Mouse (Mus musculus) left cerebral cortex, postnatal 14 days (tissue): ENCODE results near the gene Acap3. TPM values are rescaled to one million over a fixed set of nuclear protein-coding genes. Genes with fewer than 3 reads are reported as not detected.

Experiments
- DNase-seq, 2 experiments: peaks; one replicate each; pipeline ENCODE4 v3.0.0; 2021 to 2022; ENCODE audit warnings: low spot score in 2 of 2, mixed read lengths in 1 of 2
- intact Hi-C: fragments of 180-260 bp; cut with DNase I; formaldehyde crosslinking; loops from one replicate; pipeline ENCODE4 v1.15.1; 2025
- total RNA-seq, 2 experiments: library from RNA; stranded (reverse); gene quantifications; 2 replicates each; pipeline ENCODE4 v1.2.3; 2021

The Acap3 gene
- total RNA-seq, 2 experiments from 2014 or later: 139 TPM

DNA sequence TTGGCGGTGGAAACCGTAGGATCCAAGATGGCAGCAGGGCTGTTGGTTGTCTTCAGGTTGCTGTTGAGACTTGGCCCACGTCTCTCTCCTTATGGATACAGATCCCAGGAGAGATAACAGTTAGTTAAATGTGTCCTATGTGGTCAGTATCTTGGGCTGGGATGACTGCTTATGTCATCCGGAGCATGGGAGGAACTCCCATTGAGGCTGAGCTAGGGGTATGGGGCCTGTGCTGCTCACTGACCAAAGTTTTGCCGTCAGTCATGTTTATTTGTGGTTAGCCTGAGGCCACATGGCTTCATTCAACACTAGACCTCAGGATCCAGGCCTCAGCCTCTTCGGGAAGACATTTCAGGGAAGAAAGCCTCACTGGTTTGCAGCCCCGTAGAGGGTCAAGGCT is 20.2 kb upstream of the Acap3 start:
- DNase-seq: no peak
- intact Hi-C loops: no loop called here

GRCm38 (mm10) chr4:155883587-155883986 is 8.0 kb upstream of the Acap3 start:
- intact Hi-C loops: no loop called here
- no peak for DNase-seq

DNA sequence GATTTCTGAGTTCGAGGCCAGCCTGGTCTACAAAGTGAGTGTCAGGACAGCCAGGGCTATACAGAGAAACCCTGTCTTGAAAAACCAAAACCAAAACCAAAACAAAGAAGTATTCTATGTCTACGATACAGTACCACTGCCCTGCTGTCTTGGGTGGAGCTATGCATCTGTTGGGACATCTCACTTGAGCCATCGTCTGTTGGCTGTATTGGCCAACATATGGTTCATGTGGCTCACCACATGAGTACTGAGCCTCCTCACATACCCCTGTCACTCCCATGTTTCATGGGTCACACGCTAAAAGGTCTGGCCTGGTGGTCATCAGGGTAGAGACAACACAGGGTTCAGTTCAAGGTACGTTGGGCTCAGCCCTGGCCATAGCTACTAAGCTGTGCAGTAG is 5.3 kb upstream of the Acap3 start:
- no peak for DNase-seq
- intact Hi-C loops: no loop called here

GRCm38 (mm10) chr4:155887674-155888073 is 3.9 kb upstream of the Acap3 start:
- intact Hi-C loops: no loop called here
- no peak for DNase-seq

DNA sequence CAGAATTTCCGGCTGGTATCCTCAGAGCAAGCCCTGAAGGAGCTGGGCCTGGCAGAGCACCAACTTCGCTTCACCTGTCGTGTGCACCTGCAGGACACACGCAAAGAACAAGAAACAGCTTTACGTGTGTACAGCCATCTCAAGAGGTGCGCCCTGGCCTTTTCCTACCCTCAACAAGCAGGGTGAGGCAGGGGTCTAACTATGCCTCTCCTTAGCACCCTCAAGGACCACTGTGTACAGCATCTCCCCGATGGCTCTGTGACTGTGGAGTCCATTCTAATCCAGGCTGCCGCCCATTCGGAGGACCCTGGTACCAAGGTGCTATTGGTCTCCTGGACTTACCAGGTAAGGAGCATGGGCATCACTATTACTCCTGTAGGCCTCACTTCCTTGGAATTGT is 3.4 kb upstream of the Acap3 start:
- intact Hi-C loops: no loop called here
- no peak for DNase-seq

DNA sequence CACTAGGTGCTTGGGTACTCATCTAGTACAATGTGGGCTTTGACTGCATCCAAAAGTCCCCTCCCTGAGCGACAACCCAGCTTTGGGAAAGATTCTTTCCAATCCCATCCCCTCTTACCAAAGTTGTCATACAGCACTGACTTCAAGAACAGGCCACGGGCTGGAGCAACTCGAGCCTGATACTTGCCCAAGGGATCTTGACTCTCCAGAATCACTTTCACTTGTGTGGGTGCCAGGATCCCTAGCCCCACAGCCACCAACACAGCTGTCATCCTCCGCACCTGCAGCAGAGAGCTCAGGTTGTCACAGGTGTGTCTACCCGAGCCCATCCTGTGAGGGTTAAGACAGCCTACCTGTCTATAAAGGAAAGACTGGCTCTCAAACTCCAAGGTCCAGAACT is 2.3 kb upstream of the Acap3 start:
- intact Hi-C loops: no loop called here
- DNase-seq: no peak

DNA sequence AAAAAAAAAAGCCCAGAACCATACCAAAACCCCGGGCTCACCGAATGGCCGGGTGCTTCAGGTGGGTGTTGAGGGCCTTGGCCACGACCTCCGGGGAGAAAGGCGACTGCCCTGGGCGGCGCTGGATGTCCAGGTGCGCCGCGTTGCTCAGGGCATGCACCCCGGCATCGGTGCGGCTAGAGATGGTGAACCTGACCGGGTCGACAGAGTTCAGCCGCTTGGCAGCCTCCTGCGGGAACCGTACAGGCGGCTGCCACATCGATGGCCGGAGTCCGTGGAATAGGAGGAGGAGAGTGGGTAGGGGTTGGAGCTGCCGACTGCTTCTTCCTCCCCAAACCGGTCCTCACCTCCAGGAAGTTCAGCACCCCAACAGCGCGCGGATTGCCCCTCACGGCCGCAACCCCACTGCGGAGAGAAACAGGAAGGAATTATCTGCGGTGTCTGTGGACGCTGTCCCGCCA is 581 bp upstream of the Acap3 start:
- no peak for DNase-seq
- intact Hi-C loops: no loop called here

- DNase-seq: peak; percentile 83 to 84
- intact Hi-C loops: loop anchor here (2.0 kb wide), 1 partner anchor 51 kb away; the partner anchor contains the start of gene Ube2j2
Measured at GRCm38 (mm10) chr4:155892017-155892416, 395 bp downstream of the Acap3 start.

DNA sequence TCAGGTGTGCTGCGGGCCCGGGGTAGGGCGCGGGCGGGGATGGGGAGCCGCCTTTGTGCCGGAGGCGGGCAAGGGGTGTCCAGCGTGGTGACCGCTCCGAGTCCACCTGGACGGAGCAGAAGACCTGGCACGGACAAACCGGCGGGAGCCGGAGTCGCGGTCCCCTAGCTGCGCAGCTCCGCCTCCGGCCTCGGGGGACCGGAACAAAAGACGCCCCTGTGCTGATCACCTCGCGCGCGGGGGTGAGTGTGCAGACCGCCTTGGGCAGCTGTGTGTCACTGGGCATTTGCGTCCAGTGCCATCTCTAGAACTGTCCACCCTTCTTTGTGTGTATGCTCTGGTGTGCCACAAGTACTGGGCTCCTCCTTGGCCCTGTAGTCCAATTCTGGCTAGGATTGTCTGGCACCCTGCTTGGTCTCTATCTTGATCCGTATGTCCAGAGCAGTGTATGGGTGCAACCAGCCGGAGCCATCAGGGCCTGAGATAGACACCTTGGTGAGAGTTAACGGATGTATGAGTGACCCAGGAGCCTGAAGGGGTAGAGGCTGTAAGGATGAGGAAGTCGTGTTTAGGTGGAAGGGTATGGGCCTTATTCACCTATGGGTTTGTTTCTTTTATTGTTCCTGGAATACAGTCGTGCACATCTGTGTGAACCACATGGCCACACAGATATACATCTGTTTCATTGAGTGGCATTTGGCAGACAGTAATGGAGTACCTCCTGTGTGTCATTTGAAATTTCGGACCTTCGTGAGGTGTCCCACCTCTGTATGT is 1.0 kb downstream of the Acap3 start:
- DNase-seq: peak in 1 of 2 experiments; percentile 29
- intact Hi-C loops: loop anchor here (2.0 kb wide), 1 partner anchor 50 kb away; the partner anchor contains the start of gene Ube2j2

DNA sequence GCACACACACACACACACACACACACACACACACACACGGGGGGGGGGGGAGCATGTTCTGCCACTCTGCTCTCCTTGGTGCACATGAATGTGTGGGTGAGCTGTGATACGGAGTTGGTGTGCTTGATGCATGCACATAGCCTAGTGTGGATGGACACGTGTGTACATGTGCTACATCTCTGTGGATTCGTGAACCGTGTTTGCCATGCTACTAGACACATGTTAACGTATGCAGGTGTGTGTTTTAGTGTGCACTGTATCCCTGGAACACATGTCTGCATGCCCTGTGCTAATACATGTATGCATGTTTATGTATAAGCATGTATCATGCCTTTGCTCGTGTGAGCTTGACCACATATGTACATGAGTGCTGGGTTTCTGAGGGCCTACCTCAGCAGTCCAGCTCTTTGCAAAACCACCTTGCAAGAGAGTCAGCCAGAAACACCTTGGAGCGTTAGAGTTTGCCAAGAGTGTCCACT is 1.6 kb downstream of the Acap3 start:
- DNase-seq: peak; percentile 4 to 65
- intact Hi-C loops: loop anchor here (2.0 kb wide), 1 partner anchor 50 kb away; the partner anchor contains the start of gene Ube2j2

DNA sequence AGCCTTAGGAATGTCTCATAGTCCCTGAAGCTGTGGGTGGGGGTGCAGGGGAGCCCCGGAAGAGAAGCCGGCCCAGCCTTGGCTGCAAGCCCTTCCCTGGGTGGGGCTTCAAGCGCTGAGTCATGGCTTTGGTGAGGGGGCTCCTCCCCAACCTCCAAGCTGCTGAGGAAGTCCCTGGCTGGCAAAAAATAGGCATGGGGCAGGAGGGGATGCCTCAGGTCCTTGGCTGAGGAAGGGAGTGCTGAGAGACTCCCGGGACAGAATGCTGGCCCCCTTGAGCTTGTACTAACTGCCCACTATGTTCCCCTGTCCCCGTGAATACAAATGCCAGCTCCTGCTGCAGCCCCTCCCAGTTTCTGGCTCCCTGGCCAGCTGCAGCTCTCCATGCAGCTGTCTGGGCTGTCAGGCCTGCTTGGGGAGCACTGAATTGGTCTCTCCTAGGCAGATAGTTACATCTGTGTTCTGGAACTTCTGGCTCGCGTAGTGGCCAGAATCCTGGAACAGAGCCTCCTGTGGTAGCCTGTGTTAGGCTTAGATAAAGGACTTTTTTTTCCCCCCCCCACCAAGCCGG is 2.8 kb downstream of the Acap3 start:
- intact Hi-C loops: no loop called here
- peak; percentile 77 to 83 for DNase-seq

- intact Hi-C loops: no loop called here
- peak; percentile 87 to 89 for DNase-seq
Measured at GRCm38 (mm10) chr4:155895216-155895615, 3.6 kb downstream of the Acap3 start.

DNA sequence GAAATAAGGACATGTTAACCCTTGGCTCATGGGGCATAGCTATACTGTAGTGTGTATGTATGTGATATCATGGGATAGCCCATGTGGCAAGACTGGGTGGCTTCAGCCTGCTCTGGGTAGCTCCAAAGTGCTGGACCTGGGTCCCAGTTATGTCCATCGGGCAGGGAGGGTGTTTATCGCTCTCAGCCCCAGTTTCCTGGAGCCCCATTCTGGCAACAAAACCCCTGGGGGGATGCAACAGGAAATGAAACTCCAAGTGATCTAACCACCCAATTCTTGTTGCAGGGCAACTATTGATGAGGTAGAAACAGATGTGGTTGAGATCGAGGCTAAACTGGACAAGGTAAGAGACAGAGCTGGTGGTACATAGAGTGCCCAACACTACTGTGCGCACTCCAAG is 4.2 kb downstream of the Acap3 start:
- intact Hi-C loops: no loop called here
- peak in 1 of 2 experiments; percentile 2 for DNase-seq

DNA sequence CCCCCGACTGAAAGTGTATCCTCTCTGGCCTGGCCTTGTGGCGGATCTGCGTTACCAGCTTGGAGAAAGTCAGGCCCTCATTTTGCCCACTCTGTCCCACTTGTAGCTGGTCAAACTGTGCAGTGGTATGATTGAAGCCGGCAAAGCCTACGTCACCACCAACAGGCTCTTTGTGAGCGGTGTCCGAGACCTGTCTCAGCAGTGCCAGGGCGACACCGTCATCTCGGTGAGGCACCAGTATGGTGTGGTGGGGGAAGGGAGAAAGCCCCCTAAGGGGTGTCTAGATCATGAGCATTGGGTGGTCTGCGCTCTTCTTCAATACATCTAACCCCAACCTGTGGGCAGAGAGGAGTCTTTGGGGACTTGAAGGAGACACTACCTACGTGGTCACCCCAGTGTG is 4.8 kb downstream of the Acap3 start:
- DNase-seq: no peak
- intact Hi-C loops: no loop called here

DNA sequence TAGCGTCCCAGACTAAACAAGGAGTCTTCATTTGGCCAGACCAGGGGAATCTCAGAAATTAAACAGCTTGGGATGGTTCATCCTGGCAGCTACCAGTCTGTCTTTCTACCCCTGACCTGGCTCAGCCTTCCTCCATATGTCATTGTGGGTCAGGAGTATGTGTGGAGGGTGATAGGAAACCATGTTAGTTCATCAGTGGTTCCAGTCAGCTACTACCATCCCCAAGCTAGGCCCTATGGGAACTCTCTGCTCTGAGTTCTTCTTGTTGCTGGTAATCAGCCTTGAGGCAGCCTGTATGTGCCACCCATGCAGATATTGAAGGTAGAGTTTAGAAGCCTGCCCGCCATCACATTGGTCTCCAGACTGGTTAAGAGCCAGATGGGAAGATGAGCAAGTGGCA is 6.7 kb downstream of the Acap3 start:
- intact Hi-C loops: no loop called here
- DNase-seq: no peak

GRCm38 (mm10) chr4:155899355-155899754 is 7.7 kb downstream of the Acap3 start:
- DNase-seq: peak; percentile 2
- intact Hi-C loops: no loop called here

GRCm38 (mm10) chr4:155901205-155901604 is 9.6 kb downstream of the Acap3 start:
- peak; percentile 55 to 70 for DNase-seq
- intact Hi-C loops: loop anchor here (2.0 kb wide), 1 partner anchor 42 kb away; the partner anchor contains the start of gene Ube2j2

- intact Hi-C loops: no loop called here
- DNase-seq: peak in 1 of 2 experiments; percentile 2
Measured at GRCm38 (mm10) chr4:155903246-155903645, 11.6 kb downstream of the Acap3 start.

DNA sequence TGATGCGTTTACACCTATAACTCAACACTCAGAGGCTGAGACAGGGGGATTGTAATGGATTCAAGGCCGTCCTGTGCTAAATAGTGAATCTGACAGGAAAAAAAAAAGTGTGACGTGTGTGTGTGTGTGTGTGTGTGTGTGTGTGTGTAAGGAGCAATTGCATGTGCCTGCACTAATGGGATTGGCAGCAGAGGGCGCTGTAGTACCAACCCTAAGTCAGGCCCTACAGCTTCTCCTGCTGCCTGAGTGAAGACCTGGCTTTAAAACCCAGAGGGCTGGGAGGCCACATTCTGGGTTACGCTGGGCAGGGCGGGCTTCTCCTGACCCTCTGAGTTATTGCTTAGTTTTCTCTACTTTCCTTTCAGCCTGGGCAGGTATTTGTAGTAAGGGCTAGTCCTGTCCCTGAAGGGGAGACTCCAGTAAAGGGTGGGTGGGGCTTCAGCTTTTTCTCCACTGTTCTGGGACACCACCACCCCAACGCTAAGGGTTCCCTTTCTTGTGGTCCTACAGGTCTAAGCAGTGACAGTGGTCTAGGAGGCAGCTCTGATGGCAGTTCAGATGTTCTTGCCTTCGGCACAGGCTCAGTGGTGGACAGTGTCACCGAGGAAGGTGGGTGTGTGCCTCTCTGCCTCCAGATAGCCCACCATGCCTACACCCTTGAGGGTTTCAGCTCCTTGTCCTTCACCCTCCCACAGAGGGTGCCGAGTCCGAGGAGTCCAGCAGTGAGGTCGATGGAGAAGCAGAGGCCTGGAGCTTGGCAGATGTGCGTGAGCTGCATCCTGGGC is 12.9 kb downstream of the Acap3 start:
- DNase-seq: peak; percentile 51 to 81
- intact Hi-C loops: no loop called here

DNA sequence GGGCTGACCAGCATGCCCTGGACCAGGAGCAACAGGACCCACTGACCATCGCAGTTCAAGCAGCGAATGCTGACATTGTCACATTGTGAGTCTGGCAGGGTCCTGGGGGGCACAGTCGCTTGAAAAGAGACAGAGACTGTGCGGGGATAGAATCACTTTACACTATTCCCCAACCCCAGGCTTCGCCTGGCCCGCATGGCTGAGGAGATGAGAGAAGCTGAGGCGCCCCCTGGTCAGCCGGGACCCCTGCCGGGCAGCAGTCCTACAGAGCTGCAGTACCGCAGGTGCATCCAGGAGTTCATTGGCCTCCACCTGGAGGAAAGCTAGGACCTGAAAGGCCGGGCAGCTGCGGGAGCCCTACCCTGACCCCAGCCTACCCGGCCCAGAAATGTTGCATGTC is 14.0 kb downstream of the Acap3 start:
- intact Hi-C loops: no loop called here

More for the DNA sequence above, 14.0 kb downstream of the Acap3 start:
- DNase-seq: peak in 1 of 2 experiments; percentile 0
